Mouse (Mus musculus) kidney, postnatal 0 days (tissue): ENCODE measurements around the gene Plpp2. TPM values are rescaled to one million over a fixed set of nuclear protein-coding genes. Genes with fewer than 3 reads are reported as not detected.

Experiments used
- ATAC-seq: fragments of 200-750 bp; cut with Nextera tagmentation; replicated peaks from 2 replicates; pipeline ENCODE4 v1.8.0; 2017; ENCODE audit warnings: low read depth, moderate number of reproducible peaks, moderate TSS enrichment, moderate library complexity; ENCODE audit not compliant: low FRiP score
- DNase-seq: peaks from one replicate; pipeline ENCODE4 v3.0.0-alpha.2; 2016; ENCODE audit warnings: low spot score
- H3K27ac ChIP-seq: fragments of 300-500 bp; sonication (generic); 2 replicates; pipeline ENCODE4 v1.5.1; 2014; ENCODE audit warnings: mild to moderate bottlenecking
- H3K27me3 ChIP-seq: fragments of 300-500 bp; sonication (generic); 2 replicates; pipeline ENCODE4 v1.6.1; 2014; ENCODE audit warnings: low read length, mixed read lengths; ENCODE audit not compliant: insufficient read depth
- H3K36me3 ChIP-seq: fragments of 300-500 bp; sonication (generic); 2 replicates; pipeline ENCODE4 v1.6.1; 2014; ENCODE audit warnings: low read length, mixed read lengths; ENCODE audit not compliant: insufficient read depth
- H3K4me1 ChIP-seq: fragments of 300-500 bp; sonication (generic); replicated peaks from 2 replicates; pipeline ENCODE4 v1.6.1; 2014; ENCODE audit warnings: antibody characterized with exemption, low read length, mixed read lengths; ENCODE audit not compliant: insufficient read depth
- H3K4me2 ChIP-seq: fragments of 300-500 bp; sonication (generic); 2 replicates; pipeline ENCODE4 v1.6.1; 2014; ENCODE audit warnings: mild to moderate bottlenecking, low read length, moderate library complexity, mixed read lengths
- H3K4me3 ChIP-seq: fragments of 300-500 bp; sonication (generic); replicated peaks from 2 replicates; pipeline ENCODE4 v1.5.1; 2014; ENCODE audit warnings: low read depth, low read length
- H3K9ac ChIP-seq: fragments of 300-500 bp; sonication (generic); 2 replicates; pipeline ENCODE4 v1.6.1; 2014; ENCODE audit warnings: low read depth, low read length
- H3K9me3 ChIP-seq: fragments of 300-500 bp; sonication (generic); replicated peaks from 2 replicates; pipeline ENCODE4 v1.6.1; 2016; ENCODE audit warnings: low read length, inconsistent platforms, mixed read lengths
- CTCF ChIP-seq: IDR thresholded peaks from 2 replicates; pipeline ENCODE4 v1.5.1; 2016; ENCODE audit warnings: antibody characterized with exemption, low read depth, mild to moderate bottlenecking, moderate library complexity
- WGBS: fragments of 180-500 bp; shearing (Covaris S2); extraction: QIAGEN DNeasy Blood & Tissue Kit; methylation state at CpG from one replicate; pipeline ENCODE4 v1.1.7; 2014; 5-methylcytosine and 5-hydroxymethylcytosine counted together
- polyA plus RNA-seq: library from polyadenylated mRNA; unstranded; fragments of >200 nt; fragmentation: Nextera tagmentation; extraction: Ambion mirVana; gene quantifications from 2 replicates; pipeline ENCODE4 v1.2.1, GENCODE M21; 2015

Plpp2 gene
- polyA plus RNA-seq, 1 experiment from 2014 or later = 67.0 TPM

- H3K27me3 ChIP-seq = no peaks in the 10 kb centered on the region
- no peak overlapping the region for H3K9ac ChIP-seq
- no peak overlapping the region for H3K4me3 ChIP-seq
- no peak for TF ChIP-seq CTCF
- H3K4me2 ChIP-seq = no peak overlapping the region
- ATAC-seq (no peak), DNase-seq (no peak)
- H3K9me3 ChIP-seq = no peaks in the 10 kb centered on the region
- WGBS = 82% methylated on average over 2 of the region's 2 CpGs
- no peaks in the 10 kb centered on the region for H3K4me1 ChIP-seq
- no peaks in the 10 kb centered on the region for H3K36me3 ChIP-seq
- H3K27ac ChIP-seq = no peak overlapping the region
Measured at GRCm38 (mm10) chr10:79559716-79560115, 26.1 kb upstream of the Plpp2 start.

- no peak overlapping the region for H3K27ac ChIP-seq
- H3K27me3 ChIP-seq = no peaks in the 10 kb centered on the region
- TF ChIP-seq CTCF = no peak
- peaks cover 8% of the 10 kb centered on the region; the same call in 1 of the 2 replicates for H3K4me1 ChIP-seq
- no peaks in the 10 kb centered on the region for H3K9me3 ChIP-seq
- WGBS = 94% methylated on average over 5 of the region's 5 CpGs
- ATAC-seq = no peak
- H3K9ac ChIP-seq = no peak overlapping the region
- no peak overlapping the region for H3K4me2 ChIP-seq
- H3K4me3 ChIP-seq = no peak overlapping the region
- H3K36me3 ChIP-seq = no peaks in the 10 kb centered on the region
- DNase-seq = no peak
Measured at GRCm38 (mm10) chr10:79557496-79557895, 23.9 kb upstream of the Plpp2 start.

GRCm38 (mm10) chr10:79556951-79557350 lies 23.4 kb upstream of the Plpp2 start:
- Histone ChIP-seq H3K27me3 (no peaks in the 10 kb centered on the region), H3K27ac (no peak overlapping the region), H3K9me3 (no peaks in the 10 kb centered on the region), H3K36me3 (no peaks in the 10 kb centered on the region), H3K4me3 (no peak overlapping the region), H3K9ac (no peak overlapping the region), H3K4me1 (peaks cover 8% of the 10 kb centered on the region; the same call in 1 of the 2 replicates), H3K4me2 (no peak overlapping the region)
- 93% methylated on average over 5 of the region's 5 CpGs for WGBS
- TF ChIP-seq CTCF = no peak
- no peak for ATAC-seq
- no peak for DNase-seq

- Histone ChIP-seq H3K36me3 (0 out of 2 replicates have a peak, but pooled peaks cover under 1% of the 10 kb centered on the region), H3K9ac (peak overlapping the region; percentile 92), H3K4me2 (peak overlapping the region; percentile 87), H3K27ac (no peak overlapping the region), H3K27me3 (no peaks in the 10 kb centered on the region), H3K9me3 (no peaks in the 10 kb centered on the region), H3K4me1 (peaks cover 8% of the 10 kb centered on the region; the same call in 1 of the 2 replicates), H3K4me3 (peak overlapping the region; percentile 79)
- DNase-seq = no peak
- ATAC-seq = no peak
- TF ChIP-seq CTCF = no peak
- WGBS = 25% methylated on average over 7 of the region's 7 CpGs
Measured at GRCm38 (mm10) chr10:79555238-79555724, 21.7 kb upstream of the Plpp2 start.

- Histone ChIP-seq H3K9me3 (no peaks in the 10 kb centered on the region), H3K36me3 (peaks cover 7% of the 10 kb centered on the region; the same call in 1 of the 2 replicates), H3K9ac (peak within 1 kb of the TSS; percentile 92), H3K4me2 (peak within 1 kb of the TSS; percentile 87), H3K27ac (peak within 1 kb of the TSS; percentile 51), H3K4me1 (peaks cover 8% of the 10 kb centered on the region; the same call in 1 of the 2 replicates), H3K4me3 (peak within 1 kb of the TSS; percentile 79), H3K27me3 (no peaks in the 10 kb centered on the region)
- under 1% methylated on average over 106 of the region's 108 CpGs for WGBS
- peak; percentile 84 for ATAC-seq
- TF ChIP-seq CTCF = no peak
- DNase-seq = peak; percentile 67
Measured at GRCm38 (mm10) chr10:79554330-79555237, 21.0 kb upstream of the Plpp2 start, which contains the start of gene Mier2. Mier2 (minus strand) TSS chr10:79555199.

GRCm38 (mm10) chr10:79553691-79554090 lies 20.1 kb upstream of the Plpp2 start:
- no peaks in the 10 kb centered on the region for H3K27me3 ChIP-seq
- peak overlapping the region; percentile 87 for H3K4me2 ChIP-seq
- H3K9me3 ChIP-seq = no peaks in the 10 kb centered on the region
- 23% methylated on average over 10 of the region's 10 CpGs for WGBS
- H3K4me1 ChIP-seq = peaks cover 8% of the 10 kb centered on the region; the same call in 1 of the 2 replicates
- ATAC-seq = no peak
- H3K27ac ChIP-seq = no peak overlapping the region
- peak; percentile 23 for DNase-seq
- H3K36me3 ChIP-seq = peaks cover 16% of the 10 kb centered on the region
- H3K4me3 ChIP-seq = peak overlapping the region; percentile 79
- no peak for TF ChIP-seq CTCF
- peak overlapping the region; percentile 92 for H3K9ac ChIP-seq
